Mouse (Mus musculus): ENCODE measurements around the gene Tshb. TPM values are rescaled to one million over a fixed set of nuclear protein-coding genes. Genes with fewer than 3 reads are reported as not detected.

Tshb gene
- polyA plus RNA-seq, 1 experiment = 0.09 TPM

DNA sequence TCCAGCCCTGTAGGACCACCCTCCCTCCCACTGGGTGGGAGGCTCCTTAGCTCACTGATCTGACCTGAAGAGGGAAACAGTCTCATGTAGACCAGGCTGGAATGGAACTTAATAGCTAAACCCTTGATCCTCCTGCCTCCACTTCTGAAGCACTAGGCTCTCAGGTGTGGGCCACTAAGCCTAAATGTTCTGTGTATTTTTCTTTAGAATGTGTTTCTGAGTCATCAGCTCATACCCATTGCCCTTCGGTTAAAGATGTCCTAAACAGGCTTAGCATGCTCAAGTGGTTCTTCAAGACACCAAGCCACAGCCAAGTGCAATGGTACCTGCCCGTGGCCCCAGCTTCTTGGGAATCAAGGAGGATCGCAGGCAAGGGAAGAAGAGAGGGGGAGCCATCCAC lies 31.0 kb downstream of the Tshb start:
- H3K4me3 ChIP-seq (ENCODE audit: insufficient read depth, poor library complexity, severe bottlenecking) = no peak overlapping the region
- no peaks in the 10 kb centered on the region for H3K79me2 ChIP-seq (ENCODE audit: control insufficient read depth, insufficient read depth)
- TF ChIP-seq FOSL1 (IDR thresholded peaks at IDR 0.05; ENCODE audit: insufficient read depth, low read length, poor library complexity, severe bottlenecking) = no peak
- no peak for TF ChIP-seq MYOG (IDR thresholded peaks at IDR 0.05; ENCODE audit: control insufficient read depth, extremely low read depth, insufficient read length)
- TF ChIP-seq USF1 (IDR thresholded peaks at IDR 0.05; ENCODE audit: low read depth) = no peak
- TF ChIP-seq MAX (IDR thresholded peaks at IDR 0.05) = no peak
- no peak for TF ChIP-seq CTCF (IDR thresholded peaks at IDR 0.05; ENCODE audit: control insufficient read depth, insufficient read depth, insufficient read length)
- TF ChIP-seq CEBPB (IDR thresholded peaks at IDR 0.05; ENCODE audit: low read depth) = no peak
- no peak for TF ChIP-seq MYOD1 (IDR thresholded peaks at IDR 0.05; ENCODE audit: control insufficient read depth, insufficient read length, low read depth)

DNA sequence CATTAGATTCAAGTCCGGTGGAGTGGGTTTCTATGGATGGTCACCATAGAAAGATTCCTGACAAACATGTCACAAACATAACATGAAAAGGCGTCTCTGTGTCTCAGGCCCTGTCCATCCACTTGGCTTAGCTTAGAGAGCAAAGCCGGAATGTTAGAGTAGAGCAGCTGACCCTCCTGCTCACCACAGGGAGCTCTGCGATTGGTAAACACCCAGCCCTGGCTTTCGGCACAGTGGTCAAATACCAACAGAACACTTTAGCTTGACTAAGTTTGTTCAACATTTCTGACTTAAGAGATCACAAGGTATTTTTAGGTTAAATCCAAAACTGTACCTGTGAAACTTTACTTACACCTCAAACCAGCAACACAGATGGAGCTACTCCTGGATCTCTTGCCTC lies 31.4 kb downstream of the Tshb start:
- H3ac ChIP-seq (ENCODE audit: control insufficient read depth, insufficient read length, low read depth) = no peak overlapping the region
- TF ChIP-seq USF1 (IDR thresholded peaks at IDR 0.05; ENCODE audit: low read depth) (no peak), MAX (IDR thresholded peaks at IDR 0.05) (no peak)
- H3K79me2 ChIP-seq (ENCODE audit: control insufficient read depth, insufficient read depth) = no peaks in the 10 kb centered on the region
- no peaks in the 10 kb centered on the region for H3K79me3 ChIP-seq (ENCODE audit: low read depth)
- H3K36me3 ChIP-seq (ENCODE audit: control insufficient read depth, insufficient read depth) = no peaks in the 10 kb centered on the region
- H3K4me3 ChIP-seq (ENCODE audit: insufficient read depth, poor library complexity, severe bottlenecking) = no peak overlapping the region
- H3K27me3 ChIP-seq (ENCODE audit: control insufficient read depth, insufficient read depth, insufficient read length) = no peaks in the 10 kb centered on the region

More for the DNA sequence above, 31.0 kb downstream of the Tshb start:
- Histone ChIP-seq H3K27me3 (ENCODE audit: control insufficient read depth, insufficient read depth, insufficient read length) (no peaks in the 10 kb centered on the region), H3ac (ENCODE audit: control insufficient read depth, insufficient read length, low read depth) (no peak overlapping the region), H3K79me3 (ENCODE audit: low read depth) (no peaks in the 10 kb centered on the region), H3K36me3 (ENCODE audit: control insufficient read depth, insufficient read depth) (no peaks in the 10 kb centered on the region)

DNA sequence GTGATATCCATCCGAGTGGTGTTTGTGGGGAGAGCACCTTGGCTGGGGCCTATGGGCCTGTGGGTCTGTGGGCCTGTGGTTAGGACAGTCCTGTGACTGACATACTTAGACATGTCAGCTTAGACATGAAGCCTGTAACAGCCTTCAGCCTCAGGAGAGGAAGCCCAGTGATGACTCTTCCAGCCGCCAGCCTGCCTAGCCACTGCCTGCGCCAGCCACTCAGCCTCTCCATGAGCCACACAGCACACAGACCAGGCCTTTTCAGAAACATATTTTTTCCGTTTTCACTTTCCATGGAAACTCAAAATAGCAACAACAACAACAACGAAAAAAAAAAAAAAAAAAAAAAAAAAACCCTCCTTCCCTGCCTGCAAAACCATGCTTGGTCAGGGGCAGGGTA lies 33.8 kb downstream of the Tshb start:
- Histone ChIP-seq H3K36me3 (ENCODE audit: control insufficient read depth, insufficient read depth) (no peaks in the 10 kb centered on the region), H3K79me2 (ENCODE audit: control insufficient read depth, insufficient read depth) (no peaks in the 10 kb centered on the region), H3ac (ENCODE audit: control insufficient read depth, insufficient read length, low read depth) (no peak overlapping the region), H3K4me3 (ENCODE audit: insufficient read depth, poor library complexity, severe bottlenecking) (no peak overlapping the region), H3K79me3 (ENCODE audit: low read depth) (no peaks in the 10 kb centered on the region), H3K27me3 (ENCODE audit: control insufficient read depth, insufficient read depth, insufficient read length) (no peaks in the 10 kb centered on the region)
- TF ChIP-seq USF1 (IDR thresholded peaks at IDR 0.05; ENCODE audit: low read depth) (no peak), MAX (IDR thresholded peaks at IDR 0.05) (no peak), FOSL1 (IDR thresholded peaks at IDR 0.05; ENCODE audit: insufficient read depth, low read length, poor library complexity, severe bottlenecking) (no peak), CEBPB (IDR thresholded peaks at IDR 0.05; ENCODE audit: low read depth) (no peak), CTCF (IDR thresholded peaks at IDR 0.05; ENCODE audit: control insufficient read depth, insufficient read depth, insufficient read length) (no peak), MYOD1 (IDR thresholded peaks at IDR 0.05; ENCODE audit: control insufficient read depth, insufficient read length, low read depth) (no peak), MYOG (IDR thresholded peaks at IDR 0.05; ENCODE audit: control insufficient read depth, extremely low read depth, insufficient read length) (no peak)

DNA sequence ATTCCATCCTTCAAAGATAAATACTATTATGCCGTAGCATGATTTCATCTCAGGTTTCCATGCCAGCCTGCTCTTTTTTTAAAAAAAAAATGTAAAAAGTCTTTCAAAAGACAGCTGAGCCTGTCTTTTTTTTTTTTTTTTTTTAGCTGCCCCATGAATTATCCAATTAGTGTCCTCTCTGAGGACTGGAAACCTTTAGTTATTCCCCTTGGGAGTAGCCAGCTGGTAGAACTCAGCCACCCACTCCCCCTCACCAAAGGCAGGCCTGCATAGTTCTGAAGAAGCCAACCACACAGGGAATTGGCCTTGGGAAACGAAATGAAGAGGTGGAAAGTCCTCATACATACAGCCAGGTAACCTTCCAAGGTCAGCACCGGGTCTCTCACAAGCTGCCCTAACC lies 34.5 kb downstream of the Tshb start:
- Histone ChIP-seq H3K79me3 (ENCODE audit: low read depth) (no peaks in the 10 kb centered on the region), H3K4me3 (ENCODE audit: insufficient read depth, poor library complexity, severe bottlenecking) (no peak overlapping the region), H3K36me3 (ENCODE audit: control insufficient read depth, insufficient read depth) (no peaks in the 10 kb centered on the region), H3ac (ENCODE audit: control insufficient read depth, insufficient read length, low read depth) (no peak overlapping the region), H3K79me2 (ENCODE audit: control insufficient read depth, insufficient read depth) (no peaks in the 10 kb centered on the region), H3K27me3 (ENCODE audit: control insufficient read depth, insufficient read depth, insufficient read length) (no peaks in the 10 kb centered on the region)
- no peak for TF ChIP-seq MYOG (IDR thresholded peaks at IDR 0.05; ENCODE audit: control insufficient read depth, extremely low read depth, insufficient read length)
- no peak for TF ChIP-seq MYOD1 (IDR thresholded peaks at IDR 0.05; ENCODE audit: control insufficient read depth, insufficient read length, low read depth)
- no peak for TF ChIP-seq CTCF (IDR thresholded peaks at IDR 0.05; ENCODE audit: control insufficient read depth, insufficient read depth, insufficient read length)
- TF ChIP-seq MAX (IDR thresholded peaks at IDR 0.05) = no peak
- TF ChIP-seq USF1 (IDR thresholded peaks at IDR 0.05; ENCODE audit: low read depth) = no peak
- TF ChIP-seq FOSL1 (IDR thresholded peaks at IDR 0.05; ENCODE audit: insufficient read depth, low read length, poor library complexity, severe bottlenecking) = no peak
- TF ChIP-seq CEBPB (IDR thresholded peaks at IDR 0.05; ENCODE audit: low read depth) = no peak

DNA sequence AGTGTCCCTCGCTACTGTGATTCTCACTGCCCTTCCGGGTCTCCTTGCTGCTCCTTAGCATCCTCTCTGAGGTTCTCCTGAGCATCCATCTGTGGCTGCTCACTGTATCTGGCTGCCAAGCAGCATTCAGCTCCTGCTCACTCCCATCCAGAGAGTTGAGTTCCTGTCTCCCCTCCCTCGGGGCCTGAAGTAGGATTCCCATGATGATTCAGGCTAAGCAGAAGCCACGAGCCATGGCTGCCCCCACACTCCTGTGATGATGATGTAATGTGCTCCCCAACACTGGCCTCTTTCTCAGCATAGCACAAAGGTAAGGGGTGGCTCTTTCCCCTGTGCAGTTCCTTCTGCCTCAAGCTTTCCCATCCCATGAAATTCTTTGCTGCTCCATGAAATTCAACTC lies 36.3 kb downstream of the Tshb start:
- Histone ChIP-seq H3K27me3 (ENCODE audit: control insufficient read depth, insufficient read depth, insufficient read length) (no peaks in the 10 kb centered on the region), H3ac (ENCODE audit: control insufficient read depth, insufficient read length, low read depth) (no peak overlapping the region), H3K4me3 (ENCODE audit: insufficient read depth, poor library complexity, severe bottlenecking) (no peak overlapping the region), H3K36me3 (ENCODE audit: control insufficient read depth, insufficient read depth) (no peaks in the 10 kb centered on the region), H3K79me3 (ENCODE audit: low read depth) (no peaks in the 10 kb centered on the region), H3K79me2 (ENCODE audit: control insufficient read depth, insufficient read depth) (no peaks in the 10 kb centered on the region)
- TF ChIP-seq MYOD1 (IDR thresholded peaks at IDR 0.05; ENCODE audit: control insufficient read depth, insufficient read length, low read depth) (no peak), FOSL1 (IDR thresholded peaks at IDR 0.05; ENCODE audit: insufficient read depth, low read length, poor library complexity, severe bottlenecking) (no peak), MYOG (IDR thresholded peaks at IDR 0.05; ENCODE audit: control insufficient read depth, extremely low read depth, insufficient read length) (no peak), USF1 (IDR thresholded peaks at IDR 0.05; ENCODE audit: low read depth) (no peak), CEBPB (IDR thresholded peaks at IDR 0.05; ENCODE audit: low read depth) (no peak), MAX (IDR thresholded peaks at IDR 0.05) (no peak), CTCF (IDR thresholded peaks at IDR 0.05; ENCODE audit: control insufficient read depth, insufficient read depth, insufficient read length) (no peak)

DNA sequence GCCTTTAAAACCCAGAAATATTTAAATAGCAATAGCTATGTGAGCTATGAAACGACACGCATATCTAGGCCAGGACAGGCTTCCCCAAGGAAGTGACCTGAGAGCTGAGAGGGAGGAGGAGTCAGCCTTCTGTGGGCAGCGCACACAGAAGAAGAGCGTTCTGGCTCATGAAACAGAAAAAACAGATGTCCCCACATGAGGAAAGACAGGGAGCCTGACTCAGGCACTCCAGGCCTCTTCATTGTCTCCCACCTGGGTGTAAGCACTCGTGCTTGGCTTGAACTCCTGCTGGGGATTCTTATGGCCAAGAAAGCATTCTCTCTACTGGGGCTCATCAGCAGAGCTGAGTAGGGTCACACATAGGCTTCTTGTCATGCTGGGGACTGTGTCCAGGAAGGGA lies 37.9 kb downstream of the Tshb start:
- TF ChIP-seq USF1 (IDR thresholded peaks at IDR 0.05; ENCODE audit: low read depth) (no peak), FOSL1 (IDR thresholded peaks at IDR 0.05; ENCODE audit: insufficient read depth, low read length, poor library complexity, severe bottlenecking) (no peak), MAX (IDR thresholded peaks at IDR 0.05) (no peak), MYOD1 (IDR thresholded peaks at IDR 0.05; ENCODE audit: control insufficient read depth, insufficient read length, low read depth) (no peak), CTCF (IDR thresholded peaks at IDR 0.05; ENCODE audit: control insufficient read depth, insufficient read depth, insufficient read length) (no peak), CEBPB (IDR thresholded peaks at IDR 0.05; ENCODE audit: low read depth) (no peak), MYOG (IDR thresholded peaks at IDR 0.05; ENCODE audit: control insufficient read depth, extremely low read depth, insufficient read length) (no peak)
- no peaks in the 10 kb centered on the region for H3K27me3 ChIP-seq (ENCODE audit: control insufficient read depth, insufficient read depth, insufficient read length)
- no peak overlapping the region for H3K4me3 ChIP-seq (ENCODE audit: insufficient read depth, poor library complexity, severe bottlenecking)

More for the DNA sequence above, 37.9 kb downstream of the Tshb start:
- Histone ChIP-seq H3K36me3 (ENCODE audit: control insufficient read depth, insufficient read depth) (no peaks in the 10 kb centered on the region), H3ac (ENCODE audit: control insufficient read depth, insufficient read length, low read depth) (no peak overlapping the region), H3K79me2 (ENCODE audit: control insufficient read depth, insufficient read depth) (no peaks in the 10 kb centered on the region), H3K79me3 (ENCODE audit: low read depth) (no peaks in the 10 kb centered on the region)
